Comparison of ENCODE assay signal across 28 mouse cellular contexts in genomic region chr4:89279641-89280040, GRCm38 (mm10). TPM values are rescaled to one million over a fixed set of nuclear protein-coding genes. Genes with fewer than 3 reads are reported as not detected.
DNase-seq lines count a peak whose midpoint lies in the region; ATAC-seq and TF ChIP-seq lines count a peak whose summit lies in the region.
"Had no signal": no experiment of that assay in that cellular context is flagged by ENCODE, and none has a peak within 500 bp of the region (broad histone marks: within the 10 kb centered on the region; RNA-seq: fewer than 3 reads in every experiment).

No protein-coding gene starts in this region.

- no peak for TF ChIP-seq POLR2A in brain, embryonic 14.5 days (IDR thresholded peaks at IDR 0.05; ENCODE audit: borderline replicate concordance, extremely low read depth, insufficient read depth, insufficient read length, poor library complexity, severe bottlenecking)

- no peaks in the 10 kb centered on the region for H3K36me3 ChIP-seq in midbrain, embryonic 11.5 days (ENCODE audit: control insufficient read depth, insufficient read depth, low read length)
- H3K36me3 ChIP-seq in midbrain, embryonic 13.5 days = no peaks in the 10 kb centered on the region
- H3K36me3 ChIP-seq: embryonic facial prominence, embryonic 13.5 days; embryonic facial prominence, embryonic 15.5 days; forebrain, embryonic 10.5 days; forebrain, embryonic 12.5 days; G1E had no signal

- 0% methylated on average over 2 of the region's 2 CpGs for WGBS in midbrain, embryonic 11.5 days
- 0% methylated on average over 2 of the region's 2 CpGs for WGBS in midbrain, embryonic 13.5 days

- H3K27me3 ChIP-seq in midbrain, embryonic 11.5 days (ENCODE audit: control insufficient read depth, insufficient read depth, low read length) = peaks cover 90% of the 10 kb centered on the region
- peaks cover 96% of the 10 kb centered on the region for H3K27me3 ChIP-seq in midbrain, embryonic 13.5 days
- H3K27me3 ChIP-seq: CH12.LX, Patski had no signal

- no peak for TF ChIP-seq CTCF in brain, embryonic 14.5 days (IDR thresholded peaks at IDR 0.05; ENCODE audit: borderline replicate concordance, extremely low read depth, insufficient read depth, insufficient read length)

- no peak overlapping the region for H3K4me2 ChIP-seq in midbrain, embryonic 11.5 days
- no peak overlapping the region for H3K4me2 ChIP-seq in midbrain, embryonic 13.5 days (replicated peaks)
- H3K4me2 ChIP-seq: embryonic facial prominence, embryonic 13.5 days; embryonic facial prominence, embryonic 15.5 days; forebrain, embryonic 12.5 days had no signal

- ATAC-seq in midbrain, embryonic 11.5 days (ENCODE audit: low FRiP score) = no peak
- no peak for ATAC-seq in midbrain, embryonic 13.5 days
- ATAC-seq: activated CD4-positive, CD25-positive, alpha-beta regulatory T cell, adult 4 months; CD4-positive, CD25-positive, alpha-beta regulatory T cell, adult 4 months; forebrain, embryonic 14.5 days; forebrain, embryonic 16.5 days; Patski had no signal

- no peaks in the 10 kb centered on the region for H3K9me3 ChIP-seq in midbrain, embryonic 11.5 days (ENCODE audit: control insufficient read depth, low read length)
- H3K9me3 ChIP-seq in midbrain, embryonic 13.5 days = no peaks in the 10 kb centered on the region
- H3K9me3 ChIP-seq: embryonic facial prominence, embryonic 13.5 days; embryonic facial prominence, embryonic 15.5 days; forebrain, embryonic 10.5 days; forebrain, embryonic 12.5 days had no signal

- H3K9ac ChIP-seq in midbrain, embryonic 11.5 days (ENCODE audit: low read length) = no peak overlapping the region
- H3K9ac ChIP-seq in midbrain, embryonic 13.5 days (replicated peaks) = no peak overlapping the region
- H3K9ac ChIP-seq: embryonic facial prominence, embryonic 13.5 days; embryonic facial prominence, embryonic 15.5 days; forebrain, embryonic 12.5 days had no signal

- H3K27ac ChIP-seq in midbrain, embryonic 11.5 days (ENCODE audit: low read depth, low read length) = no peak overlapping the region
- no peak overlapping the region for H3K27ac ChIP-seq in midbrain, embryonic 13.5 days
- H3K27ac ChIP-seq: embryonic facial prominence, embryonic 13.5 days; embryonic facial prominence, embryonic 15.5 days; forebrain, embryonic 10.5 days; forebrain, embryonic 12.5 days had no signal

- peak; percentile 8 for DNase-seq in embryo, embryonic 11 days
- no peak for DNase-seq in embryo, embryonic 10.5 days (ENCODE audit: low spot score)
- peak; percentile 93 for DNase-seq in midbrain, embryonic 11.5 days (ENCODE audit: low spot score, missing footprints)
- DNase-seq in brain, embryonic 14.5 days (ENCODE audit: low read depth) = peak; percentile 4
- DNase-seq: adrenal gland, adult 8-10 months; adrenal gland, postnatal 14 days; adrenal gland, postnatal 36 days; B cell, adult 2 months; cerebellum, adult 11 months; cerebellum, adult 18-20 months; cerebellum, adult 8-10 months; cerebellum, adult 9-11 months; cerebellum, postnatal 14 days; cerebellum, postnatal 36 days had no signal

- H3K4me3 ChIP-seq in midbrain, embryonic 11.5 days (ENCODE audit: low read depth, low read length) = no peak overlapping the region
- no peak overlapping the region for H3K4me3 ChIP-seq in midbrain, embryonic 13.5 days (replicated peaks)
- H3K4me3 ChIP-seq: embryonic facial prominence, embryonic 13.5 days; embryonic facial prominence, embryonic 15.5 days; erythroblast, embryonic 14.5 days; forebrain, embryonic 10.5 days; forebrain, embryonic 12.5 days had no signal

- H3K4me1 ChIP-seq in midbrain, embryonic 11.5 days (ENCODE audit: control insufficient read depth, insufficient read depth, low read length) = peaks cover 5% of the 10 kb centered on the region
- H3K4me1 ChIP-seq in midbrain, embryonic 13.5 days (replicated peaks) = peaks cover 6% of the 10 kb centered on the region

RNA-seq across cellular contexts. Expression of gene Cdkn2a, which starts 14.8 kb away (rescaled TPM):
- polyA plus RNA-seq in midbrain, embryonic 11.5 days (2014; fragmentation: Nextera tagmentation; extraction: Ambion mirVana) = not detected in 2 replicates
- not detected in 2 replicates for polyA plus RNA-seq in midbrain, embryonic 13.5 days (2015; fragmentation: Nextera tagmentation; extraction: Ambion mirVana)
- polyA plus RNA-seq in brain, embryonic 14.5 days (2012; rRNA removed) = 0.12 and 0.18 TPM in 2 replicates
- polyA plus RNA-seq: CD4-positive, CD25-positive, alpha-beta regulatory T cell, adult 4 months; embryonic facial prominence, embryonic 11.5 days; embryonic facial prominence, embryonic 13.5 days; embryonic facial prominence, embryonic 15.5 days; forebrain, embryonic 10.5 days; forebrain, embryonic 12.5 days; forebrain, embryonic 14.5 days; forebrain, embryonic 16.5 days; G1E had no signal

RNA-seq across cellular contexts. Expression of gene Cdkn2b, which starts 31.2 kb away (rescaled TPM):
- polyA plus RNA-seq in midbrain, embryonic 11.5 days (2014; fragmentation: Nextera tagmentation; extraction: Ambion mirVana) = 0.15 TPM in 1 of 2 replicates, not detected in the other
- polyA plus RNA-seq in midbrain, embryonic 13.5 days (2015; fragmentation: Nextera tagmentation; extraction: Ambion mirVana) = 0.34 and 0.40 TPM in 2 replicates
- polyA plus RNA-seq in brain, embryonic 14.5 days (2012; rRNA removed) = 0.45 and 0.64 TPM in 2 replicates
- polyA plus RNA-seq: erythroblast, embryonic 14.5 days; G1E had no signal
